Mouse (Mus musculus): Measurements from ENCODE around the gene Foxa2.

- TF ChIP-seq POLR2A (IDR thresholded peaks at IDR 0.05; ENCODE audit: borderline replicate concordance, low read depth, low read length) (no peak), CTCF (IDR thresholded peaks at IDR 0.05; ENCODE audit: low read depth, low read length) (no peak)
Observed at GRCm38 (mm10) chr2:148060705-148061104, 13.9 kb upstream of the Foxa2 start.

All from bone marrow macrophage, adult 2 months (primary cell).